Mouse (Mus musculus): ENCODE data around the gene Mis18a. TPM values are rescaled to one million over a fixed set of nuclear protein-coding genes. Genes with fewer than 3 reads are reported as not detected.

Mis18a gene
- polyA plus RNA-seq, 1 experiment: 4.6 TPM

DNA sequence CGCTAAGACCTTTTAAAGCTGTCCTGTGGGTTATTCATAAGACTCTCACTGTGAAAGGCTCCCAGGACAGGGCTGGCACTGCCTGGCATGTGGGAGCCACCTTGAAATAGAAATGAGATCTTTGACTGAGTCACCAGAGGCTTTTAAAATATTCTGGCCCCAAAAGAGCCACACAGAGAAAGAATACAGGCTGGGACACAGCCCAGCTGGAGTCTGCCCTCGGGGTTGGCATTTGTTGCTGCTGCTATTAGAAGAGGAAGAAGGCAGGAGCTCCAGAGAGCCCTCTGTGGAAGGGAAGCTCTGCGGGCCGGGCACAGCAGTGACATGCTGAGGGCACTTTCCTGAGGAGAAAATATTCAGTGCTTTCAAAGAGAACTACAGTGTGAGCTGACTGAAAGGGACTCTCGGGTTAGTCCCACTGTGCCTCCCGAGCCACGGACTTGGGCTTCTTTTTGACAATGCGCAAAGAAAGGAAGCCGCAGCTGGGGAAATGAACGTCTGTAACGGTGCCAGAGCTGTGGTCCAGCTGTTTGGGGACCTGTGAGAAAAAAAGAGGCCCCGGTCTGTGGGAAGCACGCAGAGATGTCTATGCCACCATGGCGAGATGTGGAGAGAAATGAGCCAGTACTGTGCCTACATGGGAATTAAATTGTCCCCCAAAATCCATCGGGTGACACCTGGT lies 34.4 kb downstream of the Mis18a start:
- DNase-seq: no peak
- no peaks in the 10 kb centered on the region for H3K4me1 ChIP-seq (ENCODE audit: control insufficient read depth, insufficient read depth, low read length)
- no peak overlapping the region for H3K27ac ChIP-seq (ENCODE audit: insufficient read depth, low read depth, low read length)
- WGBS: 83% methylated on average over 15 of the region's 15 CpGs
- no peaks in the 10 kb centered on the region for H3K36me3 ChIP-seq (ENCODE audit: control insufficient read depth, insufficient read depth, low read length)
- no peaks in the 10 kb centered on the region for H3K27me3 ChIP-seq (replicated peaks; ENCODE audit: control insufficient read depth, insufficient read depth, low read length)
- H3K4me3 ChIP-seq (ENCODE audit: insufficient read depth, low read depth, low read length): no peak overlapping the region
- TF ChIP-seq POLR2A (IDR thresholded peaks at IDR 0.05; ENCODE audit: low read depth, low read length) (no peak), CTCF (conservative IDR thresholded peaks at IDR 0.05; ENCODE audit: insufficient read depth, insufficient read length, low read depth, low read length) (no peak)

DNA sequence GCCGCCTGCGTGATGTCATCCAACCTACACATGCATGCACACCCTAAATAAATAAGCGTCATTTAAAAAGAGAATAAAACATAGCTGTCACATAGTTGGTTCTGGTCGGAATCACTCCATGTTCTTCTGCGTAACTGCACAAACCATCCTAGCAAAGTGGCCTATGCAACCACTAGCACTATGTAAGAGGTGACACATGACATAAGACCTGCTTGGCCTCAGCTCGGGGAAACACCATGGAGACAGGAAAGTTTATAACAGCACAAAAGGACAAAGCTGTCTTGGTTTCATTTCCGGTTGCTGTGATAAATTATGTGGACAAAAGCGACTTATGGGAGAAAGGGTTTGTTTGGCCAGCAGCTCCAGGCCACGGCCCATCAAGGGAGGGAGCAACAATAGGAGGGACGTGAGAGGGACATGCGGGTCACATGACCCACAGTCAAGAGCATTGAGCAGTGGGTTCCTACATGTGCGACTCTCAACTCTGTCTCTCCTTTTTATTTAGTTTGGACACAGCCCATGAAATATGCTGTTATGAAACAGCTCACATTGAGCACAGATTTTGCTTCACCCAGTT lies 39.4 kb downstream of the Mis18a start:
- TF ChIP-seq POLR2A (IDR thresholded peaks at IDR 0.05; ENCODE audit: low read depth, low read length) (no peak), CTCF (conservative IDR thresholded peaks at IDR 0.05; ENCODE audit: insufficient read depth, insufficient read length, low read depth, low read length) (no peak)
- DNase-seq: peak; percentile 7
- H3K4me1 ChIP-seq (ENCODE audit: control insufficient read depth, insufficient read depth, low read length): no peaks in the 10 kb centered on the region
- no peak overlapping the region for H3K27ac ChIP-seq (ENCODE audit: insufficient read depth, low read depth, low read length)
- no peak overlapping the region for H3K4me3 ChIP-seq (ENCODE audit: insufficient read depth, low read depth, low read length)
- H3K36me3 ChIP-seq (ENCODE audit: control insufficient read depth, insufficient read depth, low read length): no peaks in the 10 kb centered on the region
- no peaks in the 10 kb centered on the region for H3K27me3 ChIP-seq (replicated peaks; ENCODE audit: control insufficient read depth, insufficient read depth, low read length)
- WGBS: 69% methylated on average over 12 of the region's 12 CpGs

DNA sequence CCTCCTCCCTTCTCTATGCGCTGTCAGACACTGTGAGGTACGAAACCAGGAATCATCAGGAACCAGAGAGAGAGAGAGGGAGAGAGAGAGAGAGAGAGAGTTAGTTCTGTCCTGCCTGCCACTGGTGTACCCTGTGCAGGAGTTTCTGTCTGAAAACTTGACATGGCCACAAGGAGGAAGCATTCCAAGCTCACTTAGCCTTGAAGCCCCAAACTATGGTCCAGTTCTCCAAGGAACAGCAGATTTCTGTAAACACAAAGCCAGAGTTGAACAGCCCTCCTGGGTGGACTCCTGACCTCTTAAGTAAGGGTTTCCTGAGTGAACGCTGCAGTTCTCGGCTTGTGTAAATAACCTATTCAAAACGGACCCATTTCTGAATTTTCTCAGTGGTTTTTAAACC lies 40.2 kb downstream of the Mis18a start:
- peak; percentile 11 for DNase-seq
- Histone ChIP-seq H3K27ac (ENCODE audit: insufficient read depth, low read depth, low read length) (no peak overlapping the region), H3K4me1 (ENCODE audit: control insufficient read depth, insufficient read depth, low read length) (no peaks in the 10 kb centered on the region), H3K27me3 (replicated peaks; ENCODE audit: control insufficient read depth, insufficient read depth, low read length) (no peaks in the 10 kb centered on the region), H3K4me3 (ENCODE audit: insufficient read depth, low read depth, low read length) (no peak overlapping the region), H3K36me3 (ENCODE audit: control insufficient read depth, insufficient read depth, low read length) (no peaks in the 10 kb centered on the region)
- 36% methylated on average over 5 of the region's 5 CpGs for WGBS
- no peak for TF ChIP-seq POLR2A (IDR thresholded peaks at IDR 0.05; ENCODE audit: low read depth, low read length)
- no peak for TF ChIP-seq CTCF (conservative IDR thresholded peaks at IDR 0.05; ENCODE audit: insufficient read depth, insufficient read length, low read depth, low read length)

DNA sequence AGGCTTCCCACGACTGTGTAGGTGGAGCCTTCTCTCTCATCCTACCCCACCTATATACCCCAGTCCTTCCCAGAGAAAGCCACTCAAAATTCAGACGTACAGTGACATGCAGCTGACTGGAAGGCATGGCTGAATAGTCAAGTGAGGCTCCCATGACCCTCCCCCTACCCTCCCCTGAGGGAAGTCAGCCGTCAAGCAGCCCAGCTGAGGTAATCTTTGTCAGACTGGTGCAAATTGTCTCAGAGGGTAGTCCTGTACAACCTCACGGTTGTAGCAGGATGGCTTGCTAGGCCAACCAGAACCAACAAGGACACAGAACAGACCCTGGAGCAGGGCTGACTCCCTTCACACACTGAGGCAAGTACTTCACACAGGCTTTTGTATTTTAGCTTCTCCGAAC lies 43.1 kb downstream of the Mis18a start:
- WGBS: 50% methylated on average over 5 of the region's 5 CpGs
- no peak overlapping the region for H3K27ac ChIP-seq (ENCODE audit: insufficient read depth, low read depth, low read length)
- H3K4me1 ChIP-seq (ENCODE audit: control insufficient read depth, insufficient read depth, low read length): no peaks in the 10 kb centered on the region
- no peak for DNase-seq
- H3K27me3 ChIP-seq (replicated peaks; ENCODE audit: control insufficient read depth, insufficient read depth, low read length): no peaks in the 10 kb centered on the region
- TF ChIP-seq POLR2A (IDR thresholded peaks at IDR 0.05; ENCODE audit: low read depth, low read length) (no peak), CTCF (conservative IDR thresholded peaks at IDR 0.05; ENCODE audit: insufficient read depth, insufficient read length, low read depth, low read length) (no peak)
- H3K36me3 ChIP-seq (ENCODE audit: control insufficient read depth, insufficient read depth, low read length): no peaks in the 10 kb centered on the region
- no peak overlapping the region for H3K4me3 ChIP-seq (ENCODE audit: insufficient read depth, low read depth, low read length)

DNA sequence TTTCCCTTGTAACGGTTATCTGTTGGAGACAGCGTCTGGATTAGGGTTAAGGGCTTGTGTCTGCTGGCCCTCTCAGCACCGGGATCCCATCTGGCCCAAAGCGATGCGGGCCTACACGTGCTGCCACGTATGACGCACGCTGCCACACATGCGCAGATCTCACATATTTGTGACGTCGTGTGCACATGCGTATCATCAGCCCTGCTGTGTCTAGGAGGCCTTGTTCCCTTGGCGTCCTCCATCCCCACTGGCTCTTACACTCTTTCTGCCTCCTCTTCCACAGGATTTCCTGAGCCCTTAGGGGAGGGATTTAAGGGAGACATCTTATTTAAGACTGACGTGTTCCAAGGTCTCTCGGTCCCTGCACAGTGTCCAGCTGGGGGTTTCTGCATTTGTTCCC lies 47.2 kb downstream of the Mis18a start:
- Histone ChIP-seq H3K4me1 (ENCODE audit: control insufficient read depth, insufficient read depth, low read length) (no peaks in the 10 kb centered on the region), H3K27me3 (replicated peaks; ENCODE audit: control insufficient read depth, insufficient read depth, low read length) (no peaks in the 10 kb centered on the region; the same call in 1 of the 2 replicates), H3K36me3 (ENCODE audit: control insufficient read depth, insufficient read depth, low read length) (no peaks in the 10 kb centered on the region), H3K27ac (ENCODE audit: insufficient read depth, low read depth, low read length) (no peak overlapping the region), H3K4me3 (ENCODE audit: insufficient read depth, low read depth, low read length) (no peak overlapping the region)
- 89% methylated on average over 16 of the region's 16 CpGs for WGBS
- no peak for DNase-seq
- TF ChIP-seq POLR2A (IDR thresholded peaks at IDR 0.05; ENCODE audit: low read depth, low read length) (no peak), CTCF (conservative IDR thresholded peaks at IDR 0.05; ENCODE audit: insufficient read depth, insufficient read length, low read depth, low read length) (no peak)

DNA sequence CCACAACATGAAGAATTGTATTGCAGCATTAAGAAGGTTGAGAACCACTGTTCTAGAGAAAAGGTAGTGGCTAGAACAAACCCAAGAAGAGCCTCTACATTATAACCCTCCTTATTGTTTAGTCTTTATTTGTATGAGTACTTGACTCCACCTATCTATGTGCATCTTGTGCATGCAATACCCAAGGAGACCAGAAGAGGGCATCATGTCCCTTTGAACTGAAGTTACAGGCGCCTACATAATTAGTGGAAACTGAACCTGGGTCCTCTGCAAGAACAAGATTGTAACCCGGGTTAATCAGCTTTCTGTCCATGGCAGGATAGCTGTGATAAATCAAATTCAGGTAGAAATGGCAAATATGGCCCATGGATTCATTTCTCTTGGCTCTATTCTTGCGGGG lies 48.4 kb downstream of the Mis18a start:
- no peak overlapping the region for H3K4me3 ChIP-seq (ENCODE audit: insufficient read depth, low read depth, low read length)
- TF ChIP-seq POLR2A (IDR thresholded peaks at IDR 0.05; ENCODE audit: low read depth, low read length): no peak
- TF ChIP-seq CTCF (conservative IDR thresholded peaks at IDR 0.05; ENCODE audit: insufficient read depth, insufficient read length, low read depth, low read length): no peak
- WGBS: 94% methylated on average over 3 of the region's 3 CpGs
- H3K4me1 ChIP-seq (ENCODE audit: control insufficient read depth, insufficient read depth, low read length): no peaks in the 10 kb centered on the region
- no peak overlapping the region for H3K27ac ChIP-seq (ENCODE audit: insufficient read depth, low read depth, low read length)
- no peak for DNase-seq
- no peaks in the 10 kb centered on the region for H3K36me3 ChIP-seq (ENCODE audit: control insufficient read depth, insufficient read depth, low read length)
- H3K27me3 ChIP-seq (replicated peaks; ENCODE audit: control insufficient read depth, insufficient read depth, low read length): no peaks in the 10 kb centered on the region; the same call in 1 of the 2 replicates

DNA sequence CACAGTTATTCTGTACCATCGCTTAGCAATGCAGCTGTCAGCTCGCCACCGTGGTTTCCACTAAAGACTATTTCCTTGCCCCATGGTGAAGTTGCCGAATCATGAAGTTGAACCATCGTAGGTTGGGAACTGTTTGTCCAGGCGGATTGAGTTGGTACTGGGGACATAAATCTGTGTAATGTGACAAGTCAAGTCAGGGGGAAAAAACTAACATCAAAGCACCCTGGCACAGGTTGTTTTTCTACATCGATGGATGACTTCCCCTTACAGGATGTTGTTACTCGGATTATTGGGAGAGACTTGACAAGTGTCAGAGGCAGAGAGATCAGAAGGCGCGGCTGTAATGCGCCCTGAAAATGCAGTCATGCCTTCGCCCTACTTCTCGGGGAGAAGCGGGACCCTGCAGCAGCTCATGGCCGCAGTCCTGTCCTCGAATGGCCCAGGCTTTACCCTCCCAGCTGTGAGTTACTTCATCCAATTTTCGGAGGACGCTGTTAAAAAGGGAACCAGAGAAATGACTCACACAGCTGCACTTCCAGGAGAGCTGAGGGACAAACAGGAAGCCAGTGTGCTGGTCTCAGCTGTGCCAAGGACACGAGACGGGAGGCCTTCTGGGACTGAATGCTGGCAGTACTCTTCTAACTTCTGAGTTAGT lies 50.2 kb downstream of the Mis18a start:
- Histone ChIP-seq H3K27me3 (replicated peaks; ENCODE audit: control insufficient read depth, insufficient read depth, low read length) (no peaks in the 10 kb centered on the region; the same call in 1 of the 2 replicates), H3K27ac (ENCODE audit: insufficient read depth, low read depth, low read length) (no peak overlapping the region), H3K36me3 (ENCODE audit: control insufficient read depth, insufficient read depth, low read length) (no peaks in the 10 kb centered on the region), H3K4me3 (ENCODE audit: insufficient read depth, low read depth, low read length) (no peak overlapping the region), H3K4me1 (ENCODE audit: control insufficient read depth, insufficient read depth, low read length) (no peaks in the 10 kb centered on the region)
- TF ChIP-seq POLR2A (IDR thresholded peaks at IDR 0.05; ENCODE audit: low read depth, low read length): no peak
- TF ChIP-seq CTCF (conservative IDR thresholded peaks at IDR 0.05; ENCODE audit: insufficient read depth, insufficient read length, low read depth, low read length): no peak
- DNase-seq: peak; percentile 26
- WGBS: 9% methylated on average over 20 of the region's 20 CpGs

Measured in kidney, adult 2 months (tissue).